Comparison of ENCODE assay signal across 8 mouse cellular contexts in genomic region chr8:90876722-90877429, GRCm38 (mm10). TPM values are rescaled to one million over a fixed set of nuclear protein-coding genes. Genes with fewer than 3 reads are reported as not detected.
DNase-seq lines count a peak whose midpoint lies in the region; ATAC-seq and TF ChIP-seq lines count a peak whose summit lies in the region.

No protein-coding gene starts in this region.

- H3K9me3 ChIP-seq in hindbrain, postnatal 0 days (ENCODE audit: low read length), result no peaks in the 10 kb centered on the region

- peaks cover 22% of the 10 kb centered on the region for H3K4me1 ChIP-seq in hindbrain, postnatal 0 days (ENCODE audit: insufficient read depth, low read length)

- peak; percentile 92 for ATAC-seq in Patski
- ATAC-seq in hindbrain, postnatal 0 days, result peak; percentile 50

- POLR2A ChIA-PET in Patski (lab: Charles Lee), result interaction anchor here (0.9 to 2.1 kb wide), 3 partner anchors 27 to 48 kb away, joined by 3 to 8 read pairs (median 5); partner anchors contain the start of gene Chd9

- TF ChIP-seq CTCF in Patski (IDR thresholded peaks at IDR 0.05), result no peak
- no peak for TF ChIP-seq CTCF in hindbrain, postnatal 0 days (IDR thresholded peaks at IDR 0.05; ENCODE audit: low read depth)

- peak; percentile 88 for DNase-seq in Patski (ENCODE audit: low read depth, low spot score)
- DNase-seq in cerebellum, postnatal 36 days, result peak; percentile 68 to 69
- DNase-seq in gastrocnemius, adult 8-10 months (ENCODE audit: low spot score in 2 of 2), result peak; percentile 70 to 77
- peak; percentile 76 for DNase-seq in hindbrain, postnatal 0 days (ENCODE audit: low spot score)
- peak; percentile 67 to 72 for DNase-seq in left cerebral cortex, adult 8-10 months (ENCODE audit: low spot score in 2 of 2)
- DNase-seq in right cerebral cortex, adult 2 months (ENCODE audit: low spot score in 2 of 2), result peak; percentile 77 to 84
- peak; percentile 83 for DNase-seq in urinary bladder, adult 2 months (ENCODE audit: low spot score)

- CTCF ChIA-PET in Patski (lab: Charles Lee), result interaction anchor here (3.1 kb wide), 1 partner anchor 48 kb away, joined by 21 read pairs; the partner anchor contains the start of gene Chd9

- peaks cover 45% of the 10 kb centered on the region for H3K79me2 ChIP-seq in macrophage (ENCODE audit: inconsistent target)

- H3K9ac ChIP-seq in hindbrain, postnatal 0 days (replicated peaks; ENCODE audit: low read length), result peak overlapping the region; percentile 52

- no peaks in the 10 kb centered on the region for H3K36me3 ChIP-seq in hindbrain, postnatal 0 days (ENCODE audit: insufficient read depth, low read length)
- peaks cover 5% of the 10 kb centered on the region; the same call in 1 of the 2 replicates for H3K36me3 ChIP-seq in macrophage (ENCODE audit: inconsistent target)

- H3K4me3 ChIP-seq in hindbrain, postnatal 0 days (ENCODE audit: low read length), result peak overlapping the region; percentile 38
- peak overlapping the region; percentile 56 for H3K4me3 ChIP-seq in macrophage (ENCODE audit: inconsistent target)

- peak overlapping the region; percentile 75 for H3K4me2 ChIP-seq in hindbrain, postnatal 0 days (ENCODE audit: low read depth, low read length)

- H3K27ac ChIP-seq in hindbrain, postnatal 0 days, result peak overlapping the region; percentile 86
- H3K27ac ChIP-seq in macrophage, result peak overlapping the region; percentile 99

- 2% methylated on average over 24 of the region's 24 CpGs for WGBS in hindbrain, postnatal 0 days
- WGBS in macrophage (ENCODE audit: missing documents), result 0% methylated on average over 24 of the region's 24 CpGs

- H3K27me3 ChIP-seq in Patski, result no peaks in the 10 kb centered on the region
- no peaks in the 10 kb centered on the region for H3K27me3 ChIP-seq in hindbrain, postnatal 0 days (ENCODE audit: insufficient read depth, low read length)

- in situ Hi-C loops in Patski (cut with MboI; ENCODE audit: low pct_unique_long_range_greater_than_20kb), result no loop called here

RNA-seq across cellular contexts. Expression of gene Chd9, which starts 48.7 kb away (rescaled TPM):
- 63.7 TPM for polyA plus RNA-seq in Patski (2021)
- 10 to 100 TPM; 23.6 to 35.7 (median 27.6) TPM for total RNA-seq in gastrocnemius, adult 8-10 months (2022)
- total RNA-seq in hindbrain, postnatal 0 days (2014; rRNA removed), result 87.2 and 112 TPM in 2 replicates
- polyA plus RNA-seq in hindbrain, postnatal 0 days (2015; fragmentation: Nextera tagmentation; extraction: Ambion mirVana), result 103 and 106 TPM in 2 replicates
- total RNA-seq in left cerebral cortex, adult 8-10 months (2022), result 100 to 1,000 TPM; 169 to 194 (median 186) TPM
- total RNA-seq in macrophage (2018; cell fraction: chromatin; rRNA removed), result 100 to 1,000 TPM; 166 to 430 (median 279) TPM
- total RNA-seq in macrophage (2018; cell fraction: cytosol; rRNA removed), result 100 to 1,000 TPM in 13 of 26 experiments, 10 to 100 TPM in 13; 78.0 to 147 (median 104) TPM
- 100 to 1,000 TPM; 112 to 337 (median 214) TPM for total RNA-seq in macrophage (2018; cell fraction: nucleus; rRNA removed)
- 91.6 to 141 TPM (median 130 TPM) in 3 replicates for polyA plus RNA-seq in macrophage (2018)
- polyA plus RNA-seq in urinary bladder, adult 2 months (2012; rRNA removed), result 125 and 145 TPM in 2 replicates

RNA-seq across cellular contexts. Expression of gene Gm19935, which starts 59.7 kb away (rescaled TPM):
- polyA plus RNA-seq in Patski (2021), result 0.51 TPM
- not detected for total RNA-seq in gastrocnemius, adult 8-10 months (2022)
- 2.0 and 7.2 TPM in 2 replicates for total RNA-seq in hindbrain, postnatal 0 days (2014; rRNA removed)
- polyA plus RNA-seq in hindbrain, postnatal 0 days (2015; fragmentation: Nextera tagmentation; extraction: Ambion mirVana), result 3.9 and 5.5 TPM in 2 replicates
- 1 to 10 TPM; 1.3 to 2.3 (median 2.0) TPM for total RNA-seq in left cerebral cortex, adult 8-10 months (2022)
- total RNA-seq in macrophage (2018; cell fraction: chromatin; rRNA removed), result not detected
- under 1 TPM in 1 of 26 experiments, not detected in 25; 0.19 TPM for total RNA-seq in macrophage (2018; cell fraction: cytosol; rRNA removed)
- total RNA-seq in macrophage (2018; cell fraction: nucleus; rRNA removed), result not detected
- not detected in 3 replicates for polyA plus RNA-seq in macrophage (2018)
- polyA plus RNA-seq in urinary bladder, adult 2 months (2012; rRNA removed), result 0.16 and 0.34 TPM in 2 replicates

Comparison
In these comparisons a context has a peak if more than half of its experiments do, and no peak if none do; other contexts are left out.
1. Peak in every context shown above with its lines: DNase-seq, ATAC-seq, H3K4me3 ChIP-seq and H3K27ac ChIP-seq.